Mouse (Mus musculus): ENCODE measurements around the gene Rbm34. TPM values are rescaled to one million over a fixed set of nuclear protein-coding genes. Genes with fewer than 3 reads are reported as not detected.

The Rbm34 gene
- polyA plus RNA-seq, 1 experiment from 2014 or later = 28.7 TPM

DNA sequence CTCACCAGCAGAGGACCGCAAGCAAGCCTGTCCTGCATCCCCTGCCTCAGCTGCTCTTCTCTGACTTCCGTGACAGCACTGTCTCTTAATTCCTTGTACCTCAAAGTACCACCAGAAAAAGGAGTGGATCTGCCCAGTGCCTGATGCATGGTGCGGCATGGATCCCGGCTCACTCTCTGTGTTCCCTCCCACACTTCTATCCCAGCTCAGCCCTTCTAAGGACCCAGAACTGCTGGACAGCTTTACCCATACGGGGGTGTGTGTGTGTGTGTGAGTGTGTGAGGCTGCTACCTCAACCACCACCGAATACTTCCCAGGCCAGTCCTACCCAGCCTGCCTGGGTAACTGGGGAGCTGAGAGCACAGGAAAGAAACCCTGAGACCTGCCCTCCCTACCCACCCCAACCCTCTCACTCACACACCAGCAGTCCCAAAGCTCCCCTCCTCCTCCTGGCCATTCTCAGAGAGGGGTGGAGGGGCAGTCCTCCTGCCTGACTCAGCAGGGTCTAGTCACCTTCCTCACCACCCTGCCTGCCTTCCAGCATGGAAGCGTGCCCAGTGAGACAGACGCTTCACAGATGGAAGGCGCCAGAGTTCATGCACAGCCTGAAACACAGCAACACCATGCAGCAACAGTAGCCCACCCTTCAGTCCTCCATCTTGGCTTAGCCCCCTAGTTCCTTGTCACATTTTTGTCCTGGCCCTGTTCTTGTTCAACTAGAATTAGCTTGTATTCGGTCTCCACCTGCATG is 41.9 kb downstream of the Rbm34 start:
- H3K36me3 ChIP-seq (ENCODE audit: control insufficient read depth, insufficient read depth, low read length) = peaks cover 38% of the 10 kb centered on the region
- ATAC-seq (ENCODE audit: low FRiP score, low TSS enrichment) = peak; percentile 37; the same call in 1 of the 2 replicates
- H3K27me3 ChIP-seq (ENCODE audit: control insufficient read depth, insufficient read depth, low read length) = no peaks in the 10 kb centered on the region
- no peak overlapping the region for H3K9ac ChIP-seq (ENCODE audit: low read depth, low read length)
- no peak overlapping the region for H3K27ac ChIP-seq (ENCODE audit: low read depth, low read length)
- no peak overlapping the region for H3K4me3 ChIP-seq (ENCODE audit: low read length)
- 88% methylated on average over 10 of the region's 10 CpGs for WGBS
- no peaks in the 10 kb centered on the region for H3K4me1 ChIP-seq (ENCODE audit: control insufficient read depth, insufficient read depth, low read length)
- H3K9me3 ChIP-seq (ENCODE audit: control insufficient read depth, low read length) = no peaks in the 10 kb centered on the region
- no peak overlapping the region for H3K4me2 ChIP-seq (replicated peaks; ENCODE audit: low read depth, low read length)

DNA sequence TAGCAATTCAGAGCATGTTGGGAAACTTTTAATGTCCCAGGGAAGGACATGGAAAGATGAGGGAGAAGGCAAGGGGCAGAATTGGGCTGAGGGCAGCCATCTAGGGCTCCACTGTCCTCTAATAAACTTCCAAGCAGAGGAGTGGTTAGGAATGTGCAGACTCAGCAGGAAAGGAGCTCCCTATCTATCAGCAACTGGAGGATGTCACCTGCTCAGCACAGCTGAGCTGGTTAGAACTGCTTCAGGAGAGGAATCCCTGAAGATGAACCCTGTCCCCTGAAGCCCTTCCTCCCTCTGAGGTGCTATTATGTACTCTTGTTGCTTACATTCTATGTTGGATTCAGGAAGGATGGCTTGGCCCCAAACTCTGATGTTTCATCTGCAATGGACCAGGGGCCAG is 42.8 kb downstream of the Rbm34 start:
- Histone ChIP-seq H3K36me3 (ENCODE audit: control insufficient read depth, insufficient read depth, low read length) (peaks cover 31% of the 10 kb centered on the region), H3K27me3 (ENCODE audit: control insufficient read depth, insufficient read depth, low read length) (no peaks in the 10 kb centered on the region), H3K9me3 (ENCODE audit: control insufficient read depth, low read length) (no peaks in the 10 kb centered on the region), H3K9ac (ENCODE audit: low read depth, low read length) (no peak overlapping the region), H3K4me2 (replicated peaks; ENCODE audit: low read depth, low read length) (no peak overlapping the region), H3K27ac (ENCODE audit: low read depth, low read length) (no peak overlapping the region), H3K4me1 (ENCODE audit: control insufficient read depth, insufficient read depth, low read length) (no peaks in the 10 kb centered on the region), H3K4me3 (ENCODE audit: low read length) (no peak overlapping the region)
- no peak for ATAC-seq (ENCODE audit: low FRiP score, low TSS enrichment)

DNA sequence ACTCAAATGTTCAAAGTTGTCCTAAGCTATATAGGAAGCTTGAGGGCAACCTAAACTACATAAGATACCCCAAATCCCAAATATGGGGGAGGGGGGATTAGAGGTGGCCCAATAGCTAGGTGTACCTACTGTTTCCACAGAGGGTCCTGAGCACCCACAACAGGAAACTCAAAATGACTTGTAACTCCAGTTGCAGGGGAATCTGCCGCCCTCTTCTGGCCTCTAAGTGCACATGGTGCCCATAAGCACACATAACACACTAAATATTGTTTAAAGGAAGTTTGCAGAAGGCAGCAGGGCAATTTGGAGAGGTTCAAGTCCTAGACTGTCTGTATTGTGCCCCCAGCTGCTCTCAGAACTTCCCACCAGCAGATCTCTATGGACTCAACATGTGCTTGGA is 43.8 kb downstream of the Rbm34 start:
- Histone ChIP-seq H3K9me3 (ENCODE audit: control insufficient read depth, low read length) (no peaks in the 10 kb centered on the region), H3K4me3 (ENCODE audit: low read length) (no peak overlapping the region), H3K36me3 (ENCODE audit: control insufficient read depth, insufficient read depth, low read length) (peaks cover 21% of the 10 kb centered on the region; the same call in 1 of the 2 replicates), H3K27me3 (ENCODE audit: control insufficient read depth, insufficient read depth, low read length) (no peaks in the 10 kb centered on the region), H3K4me1 (ENCODE audit: control insufficient read depth, insufficient read depth, low read length) (no peaks in the 10 kb centered on the region), H3K9ac (ENCODE audit: low read depth, low read length) (no peak overlapping the region), H3K27ac (ENCODE audit: low read depth, low read length) (no peak overlapping the region), H3K4me2 (replicated peaks; ENCODE audit: low read depth, low read length) (no peak overlapping the region)
- no peak for ATAC-seq (ENCODE audit: low FRiP score, low TSS enrichment)
- WGBS = 48% methylated on average over 1 of the region's 1 CpGs

DNA sequence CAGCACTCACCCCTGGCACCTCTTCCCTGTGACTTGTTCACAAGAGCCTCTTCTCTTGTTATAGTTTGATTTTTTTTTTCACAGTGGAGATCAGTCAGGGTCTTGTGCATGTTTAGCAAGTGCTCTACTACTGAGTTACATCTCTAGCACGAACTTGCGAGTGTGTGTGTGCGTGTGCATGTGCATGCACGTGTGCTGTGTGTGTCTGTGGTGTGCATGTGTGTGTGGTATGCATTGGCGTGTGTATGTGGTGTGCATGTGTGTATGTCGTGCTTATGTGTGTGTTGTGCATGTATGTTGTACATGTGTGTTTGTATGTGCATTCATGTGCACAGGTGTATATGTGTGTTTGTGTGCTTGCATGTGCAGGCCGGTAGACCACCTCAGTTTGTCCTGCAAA is 47.9 kb downstream of the Rbm34 start:
- WGBS = 90% methylated on average over 7 of the region's 7 CpGs
- no peak for ATAC-seq (ENCODE audit: low FRiP score, low TSS enrichment)
- Histone ChIP-seq H3K36me3 (ENCODE audit: control insufficient read depth, insufficient read depth, low read length) (peaks cover 3% of the 10 kb centered on the region; the same call in 1 of the 2 replicates), H3K4me2 (replicated peaks; ENCODE audit: low read depth, low read length) (no peak overlapping the region), H3K4me3 (ENCODE audit: low read length) (no peak overlapping the region), H3K9ac (ENCODE audit: low read depth, low read length) (no peak overlapping the region), H3K27me3 (ENCODE audit: control insufficient read depth, insufficient read depth, low read length) (no peaks in the 10 kb centered on the region), H3K27ac (ENCODE audit: low read depth, low read length) (no peak overlapping the region), H3K9me3 (ENCODE audit: control insufficient read depth, low read length) (no peaks in the 10 kb centered on the region), H3K4me1 (ENCODE audit: control insufficient read depth, insufficient read depth, low read length) (peaks cover 10% of the 10 kb centered on the region)

DNA sequence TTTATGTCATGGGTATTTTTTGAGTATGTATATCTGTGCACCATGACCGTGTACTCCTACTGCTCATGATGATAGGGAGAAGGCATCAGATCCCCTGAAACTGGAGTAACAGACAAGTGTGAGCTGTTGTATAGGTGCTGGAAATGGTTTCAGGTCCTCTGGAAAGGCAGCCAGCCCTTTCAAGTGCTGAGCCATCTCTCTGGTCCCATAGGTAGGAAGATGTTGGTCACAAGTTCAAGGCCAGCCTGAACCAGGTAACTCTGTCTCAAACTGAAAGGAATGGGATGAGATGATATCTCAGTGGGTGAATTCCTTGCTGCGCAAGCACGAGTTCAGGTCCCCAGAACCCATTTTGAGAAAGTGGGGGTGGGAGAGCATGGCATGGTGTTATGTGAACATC is 49.4 kb downstream of the Rbm34 start:
- Histone ChIP-seq H3K4me1 (ENCODE audit: control insufficient read depth, insufficient read depth, low read length) (peaks cover 10% of the 10 kb centered on the region), H3K4me3 (ENCODE audit: low read length) (no peak overlapping the region), H3K27me3 (ENCODE audit: control insufficient read depth, insufficient read depth, low read length) (no peaks in the 10 kb centered on the region), H3K4me2 (replicated peaks; ENCODE audit: low read depth, low read length) (no peak overlapping the region), H3K9ac (ENCODE audit: low read depth, low read length) (no peak overlapping the region), H3K36me3 (ENCODE audit: control insufficient read depth, insufficient read depth, low read length) (peaks cover 2% of the 10 kb centered on the region; the same call in 1 of the 2 replicates), H3K27ac (ENCODE audit: low read depth, low read length) (no peak overlapping the region), H3K9me3 (ENCODE audit: control insufficient read depth, low read length) (no peaks in the 10 kb centered on the region)
- WGBS = 92% methylated on average over 3 of the region's 3 CpGs
- no peak for ATAC-seq (ENCODE audit: low FRiP score, low TSS enrichment)

DNA sequence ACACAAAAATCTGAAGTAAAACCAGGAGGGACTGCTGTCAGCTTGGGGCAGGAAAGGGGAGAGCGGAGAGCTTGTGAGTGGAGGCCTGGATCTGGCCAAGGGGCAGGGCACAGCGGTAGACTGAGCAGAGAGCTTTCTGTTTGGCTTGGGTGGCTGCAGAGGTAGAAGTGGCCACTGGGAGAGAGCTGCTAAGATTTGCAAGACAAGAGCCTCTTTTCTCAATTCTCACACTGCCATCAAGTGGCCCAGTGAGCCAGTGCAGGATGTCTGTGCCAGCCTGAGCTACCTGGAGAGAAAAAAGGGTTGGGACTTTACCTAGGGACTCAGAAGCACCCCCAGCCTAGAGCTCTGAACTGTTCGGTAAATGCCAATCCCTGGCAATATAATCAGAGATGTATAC is 50.0 kb downstream of the Rbm34 start:
- Histone ChIP-seq H3K36me3 (ENCODE audit: control insufficient read depth, insufficient read depth, low read length) (peaks cover 2% of the 10 kb centered on the region; the same call in 1 of the 2 replicates), H3K4me1 (ENCODE audit: control insufficient read depth, insufficient read depth, low read length) (peaks cover 10% of the 10 kb centered on the region), H3K9me3 (ENCODE audit: control insufficient read depth, low read length) (no peaks in the 10 kb centered on the region), H3K9ac (ENCODE audit: low read depth, low read length) (no peak overlapping the region), H3K27me3 (ENCODE audit: control insufficient read depth, insufficient read depth, low read length) (no peaks in the 10 kb centered on the region), H3K4me2 (replicated peaks; ENCODE audit: low read depth, low read length) (no peak overlapping the region), H3K27ac (ENCODE audit: low read depth, low read length) (peak overlapping the region; percentile 9; the same call in 1 of the 2 replicates), H3K4me3 (ENCODE audit: low read length) (no peak overlapping the region)
- ATAC-seq (ENCODE audit: low FRiP score, low TSS enrichment) = peak; percentile 81
- 14% methylated on average over 3 of the region's 3 CpGs for WGBS

DNA sequence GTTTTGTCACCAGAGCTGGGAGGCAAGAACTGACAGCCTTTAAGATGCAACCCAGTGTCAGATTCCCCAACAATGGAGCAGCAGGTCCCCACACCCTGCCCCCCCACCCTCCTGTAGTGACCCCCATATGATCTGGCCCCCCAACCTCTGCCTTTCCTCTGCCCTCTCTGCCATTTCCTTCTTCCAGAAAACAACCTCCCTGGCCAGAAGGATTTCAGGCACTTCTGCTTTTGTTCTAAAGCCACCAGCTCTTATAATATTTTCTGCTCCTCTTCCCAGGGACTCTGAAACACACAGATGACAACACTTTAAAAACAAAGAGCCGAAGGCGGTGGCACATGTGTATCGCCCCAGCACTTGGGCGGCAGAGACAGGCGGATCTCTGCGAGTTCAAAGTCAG is 50.5 kb downstream of the Rbm34 start:
- Histone ChIP-seq H3K4me2 (replicated peaks; ENCODE audit: low read depth, low read length) (no peak overlapping the region), H3K27me3 (ENCODE audit: control insufficient read depth, insufficient read depth, low read length) (no peaks in the 10 kb centered on the region), H3K4me3 (ENCODE audit: low read length) (no peak overlapping the region), H3K36me3 (ENCODE audit: control insufficient read depth, insufficient read depth, low read length) (peaks cover 2% of the 10 kb centered on the region; the same call in 1 of the 2 replicates), H3K4me1 (ENCODE audit: control insufficient read depth, insufficient read depth, low read length) (peaks cover 10% of the 10 kb centered on the region), H3K27ac (ENCODE audit: low read depth, low read length) (peak overlapping the region; percentile 9; the same call in 1 of the 2 replicates), H3K9me3 (ENCODE audit: control insufficient read depth, low read length) (no peaks in the 10 kb centered on the region), H3K9ac (ENCODE audit: low read depth, low read length) (no peak overlapping the region)
- WGBS = 86% methylated on average over 6 of the region's 6 CpGs
- no peak for ATAC-seq (ENCODE audit: low FRiP score, low TSS enrichment)

DNA sequence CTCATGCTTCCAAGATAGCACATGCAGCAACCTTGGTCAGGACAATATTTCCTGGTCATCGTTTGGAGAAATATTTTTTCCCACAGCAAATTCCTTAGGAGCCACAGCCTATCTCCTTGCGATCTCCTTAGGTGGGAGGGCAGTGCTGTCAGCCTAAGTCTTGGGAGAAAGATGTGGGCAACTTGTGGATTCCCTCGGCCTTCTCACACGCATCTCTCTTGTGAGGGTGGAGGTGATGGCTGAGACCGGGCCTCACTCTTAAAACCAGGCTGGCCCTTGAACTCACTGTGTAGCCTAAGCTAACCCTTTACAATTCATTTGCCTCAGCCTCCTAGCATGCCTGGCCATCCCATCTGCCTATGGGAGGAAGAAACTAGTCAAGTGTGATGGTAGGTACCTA is 51.2 kb downstream of the Rbm34 start:
- no peaks in the 10 kb centered on the region for H3K9me3 ChIP-seq (ENCODE audit: control insufficient read depth, low read length)
- 75% methylated on average over 5 of the region's 5 CpGs for WGBS
- H3K27me3 ChIP-seq (ENCODE audit: control insufficient read depth, insufficient read depth, low read length) = no peaks in the 10 kb centered on the region
- ATAC-seq (ENCODE audit: low FRiP score, low TSS enrichment) = no peak
- no peak overlapping the region for H3K4me3 ChIP-seq (ENCODE audit: low read length)
- no peak overlapping the region for H3K9ac ChIP-seq (ENCODE audit: low read depth, low read length)
- peak overlapping the region; percentile 71 for H3K27ac ChIP-seq (ENCODE audit: low read depth, low read length)
- peaks cover 10% of the 10 kb centered on the region for H3K4me1 ChIP-seq (ENCODE audit: control insufficient read depth, insufficient read depth, low read length)
- H3K36me3 ChIP-seq (ENCODE audit: control insufficient read depth, insufficient read depth, low read length) = 0 out of 2 replicates have a peak, but pooled peaks cover 2% of the 10 kb centered on the region
- no peak overlapping the region for H3K4me2 ChIP-seq (replicated peaks; ENCODE audit: low read depth, low read length)

DNA sequence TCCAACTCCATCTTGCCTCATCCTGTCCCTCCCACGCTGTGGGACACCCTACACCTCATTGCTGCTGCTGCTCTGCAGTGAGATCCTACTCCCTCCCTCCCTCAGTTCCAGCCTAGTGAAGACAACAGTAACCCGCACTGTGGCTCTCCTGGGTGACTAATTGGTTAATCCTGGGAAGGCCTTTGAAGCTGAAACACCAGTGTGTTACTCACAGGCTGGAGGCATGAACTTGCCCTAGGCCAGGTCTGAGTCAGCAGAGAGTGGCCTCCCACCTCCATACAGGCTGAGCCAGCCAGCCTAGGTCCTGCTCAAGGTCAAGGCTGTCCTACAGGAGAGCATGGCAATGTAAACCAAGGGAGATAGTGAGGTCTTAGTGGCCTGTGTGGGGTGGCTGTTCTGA is 51.6 kb downstream of the Rbm34 start:
- 0 out of 2 replicates have a peak, but pooled peaks cover 2% of the 10 kb centered on the region for H3K36me3 ChIP-seq (ENCODE audit: control insufficient read depth, insufficient read depth, low read length)
- no peak overlapping the region for H3K4me3 ChIP-seq (ENCODE audit: low read length)
- 45% methylated on average over 2 of the region's 2 CpGs for WGBS
- ATAC-seq (ENCODE audit: low FRiP score, low TSS enrichment) = peak; percentile 80
- no peak overlapping the region for H3K4me2 ChIP-seq (replicated peaks; ENCODE audit: low read depth, low read length)
- peak overlapping the region; percentile 71 for H3K27ac ChIP-seq (ENCODE audit: low read depth, low read length)
- no peaks in the 10 kb centered on the region for H3K9me3 ChIP-seq (ENCODE audit: control insufficient read depth, low read length)
- no peak overlapping the region for H3K9ac ChIP-seq (ENCODE audit: low read depth, low read length)
- H3K27me3 ChIP-seq (ENCODE audit: control insufficient read depth, insufficient read depth, low read length) = no peaks in the 10 kb centered on the region
- H3K4me1 ChIP-seq (ENCODE audit: control insufficient read depth, insufficient read depth, low read length) = peaks cover 10% of the 10 kb centered on the region

Data from kidney, embryonic 14.5 days (tissue).